Mouse (Mus musculus) bone marrow, adult 2 months (tissue): ENCODE results near the gene Fam227a.

Experiments
- CTCF ChIP-seq: fragments of 200-500 bp; IDR thresholded peaks from 2 replicates; pipeline ENCODE4 v1.5.1; 2011; ENCODE audit warnings: low read length, control low read depth; ENCODE audit not compliant: control insufficient read depth, insufficient read depth
- POLR2A ChIP-seq: fragments of 200-500 bp; IDR thresholded peaks from 2 replicates; pipeline ENCODE4 v1.6.1; 2011; ENCODE audit warnings: low read depth, mild to moderate bottlenecking, control low read depth, low read length, borderline replicate concordance; ENCODE audit not compliant: control insufficient read depth

- TF ChIP-seq CTCF (no peak), POLR2A (no peak)
These were observed 43.3 kb downstream of the Fam227a start for GRCm38 (mm10) chr15:79615501-79615900.
